Mouse (Mus musculus) hematopoietic stem cell, adult 5-6 weeks (primary cell): ENCODE data around the gene Gm8362. TPM values are rescaled to one million over a fixed set of nuclear protein-coding genes. Genes with fewer than 3 reads are reported as not detected.
"Not testable (repeated sequence)": the region's sequence is repeated elsewhere in the genome, so short reads cannot be mapped to it uniquely, and the experiment has no call there.

Experiments used
- ATAC-seq, 2 experiments: fragments of 125-278 bp in 1 of 2; replicated peaks in 1 of 2; 2 replicates each; pipeline ENCODE4 v1.8.0; 2016 to 2017; ENCODE audit warnings: inconsistent platforms in 2 of 2, mild to moderate bottlenecking in 2 of 2, moderate number of reproducible peaks in 2 of 2, low read depth in 1 of 2, moderate TSS enrichment in 1 of 2; ENCODE audit not compliant: low FRiP score in 2 of 2, poor library complexity in 2 of 2, severe bottlenecking in 2 of 2, insufficient read depth in 1 of 2, low TSS enrichment in 1 of 2
- total RNA-seq: library from RNA; stranded (forward); fragments of 172-1452, 232-1000 nt; gene quantifications from 2 replicates; pipeline ENCODE4 v1.2.3, GENCODE M21; 2017

Gm8362 gene
- not detected in 2 replicates for total RNA-seq

- ATAC-seq = not testable (repeated sequence)
Measured at GRCm38 (mm10) chr14:6774311-6774710, at the start of gene Gm8362. Gene Gm8362 (minus strand): TSS chr14:6774411.

- ATAC-seq = not testable (repeated sequence)
Measured at GRCm38 (mm10) chr14:6823297-6823696, 49.1 kb upstream of the Gm8362 start.

- ATAC-seq = peak in 1 of 2 experiments; percentile 80; a peak in 3 of 4 replicates
Measured at GRCm38 (mm10) chr14:6757231-6757536, 17.0 kb downstream of the Gm8362 start.

DNA sequence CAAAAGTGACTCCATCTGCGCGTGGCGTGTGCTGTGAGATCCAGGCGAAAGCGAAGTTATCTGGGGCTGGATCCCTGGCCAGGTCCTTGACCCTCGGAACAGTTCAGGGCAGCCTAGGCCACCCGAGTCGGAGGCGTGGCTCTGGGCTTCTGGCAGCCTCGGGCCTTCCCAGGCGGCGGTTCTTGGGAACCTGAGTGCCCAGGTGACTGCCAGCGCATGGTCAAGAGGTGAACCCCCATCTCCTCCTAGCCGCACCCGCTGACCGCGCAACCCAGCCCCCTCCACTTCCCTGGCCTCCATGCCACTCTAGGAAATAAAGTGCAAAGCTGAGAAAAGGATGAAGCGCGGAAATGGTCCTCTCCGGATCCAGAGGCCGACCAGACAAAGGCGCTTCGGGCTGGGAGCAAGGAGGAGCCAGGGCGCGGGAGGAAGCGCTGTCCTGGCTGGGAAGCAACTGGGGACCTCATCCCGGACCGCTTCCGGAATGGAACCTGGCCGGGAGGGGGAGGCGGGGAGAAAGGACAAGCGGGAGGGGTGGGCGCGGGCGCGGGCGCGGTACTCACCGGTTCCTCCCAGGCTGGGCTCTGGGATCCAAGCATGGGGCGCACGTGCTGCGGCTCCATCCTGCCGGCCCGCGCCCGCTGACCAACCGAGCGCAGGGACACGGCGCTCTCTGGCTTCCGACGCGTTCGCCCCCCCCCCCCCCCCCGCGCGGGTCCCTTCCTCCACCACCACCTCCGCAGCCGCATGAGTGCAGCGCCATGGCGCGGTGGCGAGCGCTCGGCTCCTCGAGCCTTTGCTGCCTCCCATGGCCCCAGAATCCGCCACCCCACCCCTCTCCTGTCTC lies 17.6 kb downstream of the Gm8362 start:
- ATAC-seq = not testable (repeated sequence)

GRCm38 (mm10) chr14:6742232-6742631 lies 32.0 kb downstream of the Gm8362 start, which contains the start of gene Gm3636:
Gene Gm3636 (minus strand): TSS chr14:6742332.
- not testable (repeated sequence) for ATAC-seq

GRCm38 (mm10) chr14:6720151-6720550 lies 54.1 kb downstream of the Gm8362 start, which contains the start of gene Gm8050:
Gene Gm8050 (minus strand): TSS chr14:6720251.
- not testable (repeated sequence) for ATAC-seq

Other genes with a start within 250 kb of the Gm8362 start
- not detected in 2 replicates for gene Gm8356, start 237.1 kb downstream of the Gm8362 start, total RNA-seq
- gene Gm3629, start 183.8 kb downstream of the Gm8362 start, total RNA-seq = 1.2 and 2.5 TPM in 2 replicates
- not detected in 2 replicates for gene Gm3460, start 152.0 kb downstream of the Gm8362 start, total RNA-seq
- gene Gm10251, start 90.2 kb downstream of the Gm8362 start, total RNA-seq = not detected in 2 replicates
- gene Gm8050, start 54.2 kb downstream of the Gm8362 start, total RNA-seq = not detected in 2 replicates
- 2.0 and 9.3 TPM in 2 replicates for gene Gm3636, start 32.1 kb downstream of the Gm8362 start, total RNA-seq
- gene Gm3642, start 65.9 kb upstream of the Gm8362 start, total RNA-seq = not detected in 2 replicates
- 0.35 TPM in 1 of 2 replicates, not detected in the other for gene Gm3667, start 115.6 kb upstream of the Gm8362 start, total RNA-seq
- not detected in 2 replicates for gene Gm6356, start 199.4 kb upstream of the Gm8362 start, total RNA-seq